Mouse (Mus musculus) ovary, postnatal 10 days (tissue): Measurements from ENCODE around the gene Mad1l1.

Experiments
- DNase-seq: peaks from one replicate; pipeline ENCODE4 v3.0.0; 2022; ENCODE audit warnings: low spot score

Mad1l1 gene

DNA sequence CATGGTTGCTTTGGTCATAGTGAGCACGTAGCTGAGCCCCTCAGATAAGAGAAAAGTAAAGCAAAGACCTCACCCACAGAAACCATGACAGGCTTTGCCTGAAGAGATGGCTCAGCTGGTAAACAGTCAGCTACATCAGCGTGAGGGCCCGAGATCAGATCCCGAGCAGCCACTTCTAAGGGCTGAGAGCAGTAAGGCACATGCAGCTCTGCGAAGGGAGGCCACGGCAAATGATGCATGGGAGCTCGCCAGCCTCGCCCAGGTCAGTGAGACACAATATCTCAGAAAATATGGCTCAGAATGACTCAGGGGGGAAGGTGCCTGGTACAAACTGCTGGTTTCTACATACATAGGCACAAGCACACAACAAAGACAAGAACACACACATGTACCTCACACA is 143.8 kb downstream of the Mad1l1 start:
- no peak for DNase-seq

GRCm38 (mm10) chr5:140176370-140176769 is 145.0 kb downstream of the Mad1l1 start:
- DNase-seq: no peak

GRCm38 (mm10) chr5:140174814-140175490 is 146.4 kb downstream of the Mad1l1 start:
- no peak for DNase-seq

- no peak for DNase-seq
Measured at GRCm38 (mm10) chr5:140174066-140174465, 147.3 kb downstream of the Mad1l1 start.

GRCm38 (mm10) chr5:140173181-140173580 is 148.2 kb downstream of the Mad1l1 start:
- no peak for DNase-seq

DNA sequence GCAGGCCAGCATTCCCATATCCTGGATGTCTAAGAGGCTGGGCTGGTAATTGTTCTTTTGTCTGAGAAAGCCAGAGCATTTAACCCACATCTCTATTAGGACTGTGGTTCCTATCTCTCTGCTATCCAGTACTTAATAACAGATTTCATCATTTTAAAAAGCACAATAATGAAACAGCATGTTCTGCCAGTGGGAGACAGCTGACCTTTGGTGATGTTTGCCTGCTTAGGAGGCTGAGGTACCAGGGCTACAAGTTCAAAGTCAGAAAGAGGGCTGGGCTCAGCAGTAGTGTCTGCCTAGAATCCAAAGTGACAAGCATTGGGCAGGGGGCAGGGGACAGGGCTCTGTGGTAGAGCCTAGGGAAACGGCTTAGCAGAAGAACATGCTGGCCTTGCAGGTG is 149.6 kb downstream of the Mad1l1 start:
- DNase-seq: no peak

- no peak for DNase-seq
Measured at GRCm38 (mm10) chr5:140167531-140167930, 153.8 kb downstream of the Mad1l1 start.

GRCm38 (mm10) chr5:140167080-140167479 is 154.3 kb downstream of the Mad1l1 start:
- DNase-seq: no peak

DNA sequence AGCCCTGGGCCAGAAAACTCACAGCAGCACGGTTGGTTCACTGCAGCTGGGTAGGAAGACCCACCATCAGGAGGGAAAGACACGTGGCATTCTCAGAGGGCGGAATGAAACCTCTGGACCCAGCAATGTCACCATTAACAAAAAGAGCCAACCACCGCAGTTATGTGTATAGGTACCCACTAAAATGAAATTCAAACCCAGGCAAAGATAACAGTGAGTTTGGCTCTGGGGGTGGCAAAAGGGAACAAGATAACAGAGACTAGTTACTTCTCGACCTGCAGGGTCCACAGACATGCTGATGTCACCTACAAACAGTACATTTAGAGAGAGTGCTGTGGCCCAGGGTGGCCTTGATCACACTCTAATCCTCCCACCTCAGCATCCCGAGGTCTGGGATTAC is 157.4 kb downstream of the Mad1l1 start:
- DNase-seq: no peak

DNA sequence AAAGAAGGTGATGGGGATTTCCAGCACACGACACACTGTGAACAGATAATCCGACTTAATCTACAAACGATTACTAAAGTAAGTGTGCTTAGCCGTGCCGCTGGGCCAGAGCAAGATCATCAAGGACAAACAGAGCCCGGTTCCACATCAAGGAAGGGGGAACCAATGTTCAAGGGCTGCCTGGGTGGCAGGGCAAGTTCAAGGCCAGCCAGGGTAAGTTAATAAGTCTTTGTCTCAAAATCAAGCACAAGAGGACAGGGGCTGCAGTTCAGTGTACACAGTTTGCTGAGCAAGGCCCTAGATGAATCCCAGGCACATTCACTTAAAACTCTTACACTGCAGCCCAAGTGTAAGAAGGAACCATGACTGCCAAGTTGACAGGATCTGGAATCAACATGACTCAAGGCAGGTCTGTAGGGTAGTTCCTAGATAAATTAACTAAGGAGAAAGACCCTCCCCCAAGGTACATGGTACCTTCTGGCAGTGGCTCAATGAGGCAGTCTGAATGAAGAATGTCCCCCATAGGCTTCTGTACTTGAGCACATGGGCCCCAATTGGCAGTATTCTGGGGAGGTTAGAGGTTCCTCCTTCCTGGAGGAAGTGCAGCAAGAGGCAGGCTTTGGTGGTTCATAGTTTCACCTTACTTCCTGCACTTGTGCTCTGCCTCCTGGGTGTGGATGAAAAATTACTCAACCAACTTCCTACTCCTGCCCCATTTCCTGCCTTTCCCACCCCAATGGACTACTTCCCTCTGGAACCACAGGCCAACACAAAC is 159.1 kb downstream of the Mad1l1 start:
- no peak for DNase-seq

DNA sequence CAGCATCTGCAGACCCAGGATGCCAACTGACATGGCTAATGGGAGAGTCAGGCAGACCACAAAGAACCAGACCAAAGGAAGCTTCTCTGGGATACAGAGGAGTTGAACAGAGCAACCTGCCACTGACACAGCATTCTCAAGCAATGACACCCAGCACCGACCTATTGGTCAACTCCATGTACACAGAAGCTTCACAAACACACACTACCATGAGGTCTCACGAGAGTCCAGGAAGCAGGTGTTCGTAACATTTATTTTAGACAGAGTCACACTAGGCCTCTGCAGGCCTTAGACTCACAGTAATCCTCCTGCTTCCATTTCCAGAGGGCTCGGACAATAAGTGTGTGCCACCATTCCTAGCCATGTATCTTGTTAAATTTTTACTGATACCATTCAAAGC is 162.3 kb downstream of the Mad1l1 start:
- no peak for DNase-seq

DNA sequence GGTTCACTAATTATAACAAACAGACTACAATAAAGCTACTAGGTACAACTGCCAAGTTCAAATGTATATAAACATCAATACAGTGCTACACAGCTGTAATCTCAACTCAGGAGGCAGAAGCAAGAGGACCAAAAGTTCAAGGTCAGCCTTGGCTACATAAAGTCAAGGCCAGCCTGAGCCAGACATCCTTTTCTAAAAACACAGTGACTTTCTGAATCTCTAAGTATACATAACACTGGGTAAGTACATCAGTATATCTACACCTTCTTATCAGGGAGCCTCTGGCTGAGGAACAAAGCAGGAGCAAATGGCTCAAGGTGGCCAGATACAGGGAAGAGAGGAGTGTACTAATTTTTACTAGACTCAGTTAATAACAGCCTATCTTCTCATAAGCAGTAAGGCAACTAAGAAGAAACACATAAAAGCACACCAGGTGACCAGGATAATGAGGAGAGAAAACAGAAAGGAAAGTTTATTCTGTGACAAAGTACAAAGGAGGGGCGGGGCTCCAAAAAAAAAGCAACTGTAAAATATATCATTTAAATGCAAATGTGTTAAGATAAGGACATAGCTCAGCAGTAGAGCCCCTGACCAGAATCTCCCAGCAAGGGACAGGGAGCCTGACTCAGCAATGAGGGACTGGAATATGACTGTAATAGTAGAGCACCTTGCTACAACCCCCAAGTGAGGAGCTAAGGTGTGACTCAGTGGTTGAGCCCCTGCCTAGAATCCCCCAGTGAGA is 163.3 kb downstream of the Mad1l1 start:
- no peak for DNase-seq

- no peak for DNase-seq
Measured at GRCm38 (mm10) chr5:140154166-140154565, 167.2 kb downstream of the Mad1l1 start.

DNA sequence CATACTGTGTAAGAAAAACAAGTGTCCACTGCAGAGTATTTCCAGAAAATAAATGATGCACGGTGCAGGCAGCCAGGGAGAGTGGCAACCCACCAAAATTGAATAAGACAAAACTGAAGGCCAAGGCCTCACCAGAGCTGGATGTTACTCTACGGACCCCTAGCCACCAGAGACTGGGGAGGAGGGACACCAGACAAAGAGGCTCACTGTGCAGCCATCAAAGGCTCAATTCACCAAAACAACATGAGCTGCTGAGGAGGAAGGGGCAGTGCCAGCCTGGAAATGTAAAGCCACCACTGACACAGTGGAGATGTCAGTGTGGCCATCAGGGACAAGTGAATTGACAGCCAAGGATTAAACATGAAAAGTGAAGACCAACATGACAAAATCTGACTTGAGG is 169.5 kb downstream of the Mad1l1 start:
- DNase-seq: no peak

DNA sequence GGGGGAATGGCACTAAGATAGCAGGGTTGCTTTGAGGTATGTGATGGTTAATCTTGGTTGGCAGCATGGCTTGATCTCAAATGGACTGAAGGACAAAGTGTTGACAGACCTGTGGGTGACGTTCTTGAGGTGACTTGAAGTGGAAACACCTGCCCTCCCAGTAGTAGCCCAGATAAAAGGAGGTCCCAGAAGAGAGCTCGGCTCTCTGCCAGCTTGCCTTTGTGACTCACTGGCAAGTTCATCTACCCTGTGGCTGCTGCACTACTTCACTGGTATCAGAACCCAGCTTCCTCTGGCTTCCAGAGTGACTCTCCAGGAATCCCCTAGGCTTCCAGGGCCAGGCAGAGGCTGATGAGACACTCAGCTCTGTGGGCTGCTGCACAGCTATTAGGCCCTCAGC is 170.2 kb downstream of the Mad1l1 start:
- DNase-seq: no peak

DNA sequence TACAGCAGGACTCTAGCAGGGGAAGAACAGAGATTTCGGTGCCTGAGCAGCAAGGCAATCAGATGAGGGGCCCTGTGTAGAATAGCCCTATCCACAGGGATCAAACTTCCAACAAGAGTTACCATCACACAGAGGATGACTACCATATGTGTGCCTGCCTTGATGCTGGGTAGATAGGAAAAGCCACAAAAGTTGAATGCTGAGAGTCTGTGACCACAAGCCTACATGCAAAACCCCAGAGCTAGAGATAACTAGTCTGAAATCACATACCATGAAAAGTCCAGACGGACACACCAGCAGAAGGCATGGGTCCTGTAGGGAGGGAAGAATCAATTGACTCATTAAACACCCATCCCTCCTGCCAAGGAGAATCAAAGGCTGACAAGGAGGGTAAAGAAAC is 170.7 kb downstream of the Mad1l1 start:
- DNase-seq: no peak

DNA sequence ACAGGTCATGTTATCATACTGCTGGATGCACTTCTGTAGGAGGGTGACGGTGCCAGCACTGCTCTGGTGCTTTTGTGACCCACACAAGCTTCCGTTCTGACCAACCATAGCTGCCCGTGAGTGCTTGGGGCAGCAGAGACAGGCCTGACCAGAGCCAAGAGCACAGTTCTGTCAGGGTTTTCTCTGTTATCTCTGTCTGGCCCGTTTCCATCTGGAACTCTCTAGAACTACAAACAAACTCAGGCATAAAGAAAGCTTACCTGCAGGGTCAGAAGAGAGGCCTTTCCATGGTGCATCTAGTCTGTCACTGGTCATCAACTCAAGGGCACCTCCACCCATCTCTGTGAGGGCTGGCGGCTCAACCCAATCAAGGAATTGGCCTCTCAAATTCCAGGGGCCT is 171.2 kb downstream of the Mad1l1 start:
- DNase-seq: no peak

GRCm38 (mm10) chr5:140149298-140149697 is 172.1 kb downstream of the Mad1l1 start:
- DNase-seq: no peak

DNA sequence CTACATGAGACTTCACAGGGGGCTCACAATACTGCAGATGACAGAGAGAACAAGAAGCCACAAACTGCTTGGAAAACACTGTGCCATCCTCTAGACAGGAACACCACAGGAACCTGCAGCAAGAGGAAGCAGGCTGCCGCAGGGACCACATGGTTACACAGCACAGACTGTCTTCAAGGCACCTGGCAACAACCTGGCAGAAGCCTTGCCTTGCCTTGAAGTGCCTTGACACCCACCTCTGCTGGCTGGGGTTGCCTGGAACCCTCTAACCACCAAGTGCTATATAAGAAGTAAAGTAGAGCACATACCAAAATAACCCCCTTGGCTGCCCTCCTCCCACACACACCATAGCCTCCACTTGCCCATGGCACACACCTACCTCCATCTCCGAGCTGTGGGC is 177.8 kb downstream of the Mad1l1 start:
- DNase-seq: no peak

GRCm38 (mm10) chr5:140141336-140141735 is 180.0 kb downstream of the Mad1l1 start:
- DNase-seq: no peak

GRCm38 (mm10) chr5:140140214-140140613 is 181.1 kb downstream of the Mad1l1 start:
- no peak for DNase-seq

- no peak for DNase-seq
Measured at GRCm38 (mm10) chr5:140135734-140136625, 185.4 kb downstream of the Mad1l1 start.
